9 mouse cellular contexts compared by ENCODE assay signal in the genomic region with DNA sequence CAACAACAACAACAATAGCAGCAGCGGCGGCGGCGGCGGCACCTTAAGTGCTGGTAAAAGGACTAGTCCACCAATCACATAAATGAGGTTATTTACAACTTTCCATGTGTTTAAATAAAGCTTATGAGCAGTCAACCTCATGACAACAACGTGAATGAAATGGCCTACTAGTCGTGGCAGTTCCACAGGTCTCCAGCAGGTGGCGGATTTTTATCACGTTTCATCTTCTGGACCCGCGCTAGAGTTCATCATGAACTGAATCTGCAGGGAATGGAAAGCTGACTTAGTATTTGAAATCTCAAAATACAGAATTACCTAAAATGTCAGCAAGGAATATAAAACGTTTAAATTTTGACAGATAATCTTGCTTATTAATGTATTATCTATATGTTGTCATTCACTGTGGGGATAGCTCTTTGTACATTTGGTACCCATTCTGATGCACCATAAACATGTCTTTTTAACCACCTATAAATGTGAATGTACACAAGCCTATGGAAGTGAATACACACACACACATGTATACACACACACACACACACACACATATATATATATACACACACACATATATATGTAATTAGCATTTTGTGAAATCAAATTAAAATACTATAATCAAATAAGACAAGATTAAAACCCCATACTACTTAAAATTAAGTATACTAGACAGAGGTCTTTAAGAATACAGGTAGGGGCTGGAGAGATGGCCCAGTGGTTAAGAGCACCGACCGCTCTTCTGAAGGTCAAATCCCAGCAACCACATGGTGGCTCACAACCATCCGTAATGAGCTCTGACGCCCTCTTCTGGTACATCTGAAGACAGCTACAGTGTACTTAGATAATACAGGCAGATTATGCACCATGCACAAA. TPM values are rescaled to one million over a fixed set of nuclear protein-coding genes. Genes with fewer than 3 reads are reported as not detected.
A peak's percentile ranks its signal among the peaks of the same experiment; 100 is the strongest.
DNase-seq lines count a peak whose midpoint lies in the region; ATAC-seq and TF ChIP-seq lines count a peak whose summit lies in the region.
"Had no signal": no experiment of that assay in that cellular context is flagged by ENCODE, and none has a peak within 500 bp of the region (broad histone marks: within the 10 kb centered on the region; RNA-seq: fewer than 3 reads in every experiment).

No protein-coding gene starts in this region.

- TF ChIP-seq POLR2A in small intestine, adult 2 months (IDR thresholded peaks at IDR 0.05; ENCODE audit: low read depth, low read length), result no peak

- peak; percentile 72; the same call in 1 of the 2 replicates for TF ChIP-seq CTCF in small intestine, adult 2 months (IDR thresholded peaks at IDR 0.05; ENCODE audit: extremely low read depth, insufficient read length, insufficient replicate concordance, low read depth, low read length)

- no peaks in the 10 kb centered on the region for H3K9me3 ChIP-seq in kidney, embryonic 15.5 days (replicated peaks)
- no peaks in the 10 kb centered on the region for H3K9me3 ChIP-seq in forebrain, embryonic 14.5 days (replicated peaks; ENCODE audit: control insufficient read depth, low read length)
- H3K9me3 ChIP-seq in midbrain, embryonic 11.5 days (ENCODE audit: control insufficient read depth, low read length), result no peaks in the 10 kb centered on the region
- H3K9me3 ChIP-seq: megakaryocyte, embryonic 14.5 days had no signal

- H3K4me1 ChIP-seq in kidney, embryonic 15.5 days, result no peaks in the 10 kb centered on the region
- no peaks in the 10 kb centered on the region for H3K4me1 ChIP-seq in forebrain, embryonic 14.5 days (ENCODE audit: control insufficient read depth, insufficient read depth, low read length)
- H3K4me1 ChIP-seq in midbrain, embryonic 11.5 days (ENCODE audit: control insufficient read depth, insufficient read depth, low read length), result no peaks in the 10 kb centered on the region
- H3K4me1 ChIP-seq in small intestine, adult 2 months (ENCODE audit: control insufficient read depth, insufficient read depth, insufficient read length, low read length), result no peaks in the 10 kb centered on the region

- no peak overlapping the region for H3K4me2 ChIP-seq in kidney, embryonic 15.5 days
- no peak overlapping the region for H3K4me2 ChIP-seq in forebrain, embryonic 14.5 days (ENCODE audit: low read length)
- H3K4me2 ChIP-seq in midbrain, embryonic 11.5 days, result no peak overlapping the region

- peaks cover 23% of the 10 kb centered on the region for H3K36me3 ChIP-seq in kidney, embryonic 15.5 days
- H3K36me3 ChIP-seq in forebrain, embryonic 14.5 days (ENCODE audit: control insufficient read depth, insufficient read depth, low read length), result peaks cover 24% of the 10 kb centered on the region; the same call in 1 of the 2 replicates
- no peaks in the 10 kb centered on the region for H3K36me3 ChIP-seq in midbrain, embryonic 11.5 days (ENCODE audit: control insufficient read depth, insufficient read depth, low read length)
- H3K36me3 ChIP-seq in small intestine, adult 2 months (ENCODE audit: control insufficient read depth, insufficient read depth, low read length), result no peaks in the 10 kb centered on the region

- no peak overlapping the region for H3K27ac ChIP-seq in kidney, embryonic 15.5 days
- H3K27ac ChIP-seq in forebrain, embryonic 14.5 days (ENCODE audit: low read depth, low read length), result no peak overlapping the region
- H3K27ac ChIP-seq in midbrain, embryonic 11.5 days (ENCODE audit: low read depth, low read length), result no peak overlapping the region
- H3K27ac ChIP-seq in small intestine, adult 2 months (ENCODE audit: insufficient read depth, low read depth, low read length), result no peak overlapping the region

- intact Hi-C loops in left cerebral cortex, postnatal 25 days (cut with DNase I), result no loop called here

- H3K4me3 ChIP-seq in kidney, embryonic 15.5 days (replicated peaks), result no peak overlapping the region
- no peak overlapping the region for H3K4me3 ChIP-seq in forebrain, embryonic 14.5 days (ENCODE audit: low read depth, low read length)
- H3K4me3 ChIP-seq in midbrain, embryonic 11.5 days (ENCODE audit: low read depth, low read length), result no peak overlapping the region
- H3K4me3 ChIP-seq in small intestine, adult 2 months (ENCODE audit: low read depth, low read length), result no peak overlapping the region
- H3K4me3 ChIP-seq: megakaryocyte, embryonic 14.5 days had no signal

- peak; percentile 52 for DNase-seq in kidney, adult 11 months
- peak; percentile 59 for DNase-seq in cerebellum, adult 11 months
- DNase-seq in forebrain, embryonic 14.5 days (ENCODE audit: low spot score), result peak; percentile 82
- DNase-seq in induced T-regulatory cell, adult 2 months (ENCODE audit: low read depth), result peak; percentile 89
- DNase-seq in left cerebral cortex, postnatal 25 days (ENCODE audit: low spot score in 2 of 2), result peak; percentile 57 to 68
- peak; percentile 98 for DNase-seq in midbrain, embryonic 11.5 days (ENCODE audit: low spot score, missing footprints)

- H3K9ac ChIP-seq in kidney, embryonic 15.5 days, result no peak overlapping the region
- no peak overlapping the region for H3K9ac ChIP-seq in forebrain, embryonic 14.5 days (ENCODE audit: low read length)
- no peak overlapping the region for H3K9ac ChIP-seq in midbrain, embryonic 11.5 days (ENCODE audit: low read length)

- ATAC-seq in kidney, embryonic 15.5 days (replicated peaks; ENCODE audit: low FRiP score), result no peak
- ATAC-seq in forebrain, embryonic 14.5 days, result peak; percentile 42
- peak; percentile 64; the same call in 1 of the 2 replicates for ATAC-seq in midbrain, embryonic 11.5 days (ENCODE audit: low FRiP score)

- 42% methylated on average over 16 of the region's 16 CpGs for WGBS in kidney, embryonic 15.5 days
- 41% methylated on average over 16 of the region's 16 CpGs for WGBS in forebrain, embryonic 14.5 days
- WGBS in midbrain, embryonic 11.5 days, result 38% methylated on average over 16 of the region's 16 CpGs
- WGBS in small intestine, adult 2 months, result 41% methylated on average over 16 of the region's 16 CpGs

- H3K27me3 ChIP-seq in kidney, embryonic 15.5 days, result no peaks in the 10 kb centered on the region
- H3K27me3 ChIP-seq in forebrain, embryonic 14.5 days (replicated peaks; ENCODE audit: control insufficient read depth, insufficient read depth, low read length), result no peaks in the 10 kb centered on the region
- no peaks in the 10 kb centered on the region for H3K27me3 ChIP-seq in midbrain, embryonic 11.5 days (ENCODE audit: control insufficient read depth, insufficient read depth, low read length)
- no peaks in the 10 kb centered on the region for H3K27me3 ChIP-seq in small intestine, adult 2 months (ENCODE audit: control insufficient read depth, insufficient read depth, low read length)
- H3K27me3 ChIP-seq: megakaryocyte, embryonic 14.5 days had no signal

RNA-seq across cellular contexts. Expression of a gene that starts 49.1 kb away (rescaled TPM):
- polyA plus RNA-seq in kidney, embryonic 15.5 days (2015; fragmentation: Nextera tagmentation; extraction: Ambion mirVana), result 45.8 and 48.9 TPM in 2 replicates
- 18.8 and 21.5 TPM in 2 replicates for polyA plus RNA-seq in forebrain, embryonic 14.5 days (2014; fragmentation: Nextera tagmentation; extraction: Ambion mirVana)
- total RNA-seq in left cerebral cortex, postnatal 25 days (2021), result 10 to 100 TPM; 39.5 to 41.3 TPM
- polyA plus RNA-seq in midbrain, embryonic 11.5 days (2014; fragmentation: Nextera tagmentation; extraction: Ambion mirVana), result 31.6 and 32.9 TPM in 2 replicates
- polyA plus RNA-seq in small intestine, adult 2 months (2012; rRNA removed), result 6.5 and 9.8 TPM in 2 replicates
